Mouse (Mus musculus) liver, embryonic 12.5 days (tissue): ENCODE data around the gene Plekhg6. TPM values are rescaled to one million over a fixed set of nuclear protein-coding genes. Genes with fewer than 3 reads are reported as not detected.
A peak's percentile ranks its signal among the peaks of the same experiment; 100 is the strongest.

Experiments used
- ATAC-seq: fragments of 200-750 bp; cut with Nextera tagmentation; 2 replicates; pipeline ENCODE4 v1.8.0; 2017; ENCODE audit warnings: moderate number of reproducible peaks, mild to moderate bottlenecking, moderate library complexity
- H3K27ac ChIP-seq: fragments of 300-500 bp; sonication (generic); 2 replicates; pipeline ENCODE4 v1.5.1; 2016; ENCODE audit warnings: mild to moderate bottlenecking
- H3K27me3 ChIP-seq: fragments of 300-500 bp; sonication (generic); replicated peaks from 2 replicates; pipeline ENCODE4 v1.6.1; 2016; ENCODE audit warnings: mild to moderate bottlenecking, moderate library complexity
- H3K36me3 ChIP-seq: fragments of 300-500 bp; sonication (generic); 2 replicates; pipeline ENCODE4 v1.6.1; 2016; ENCODE audit warnings: mild to moderate bottlenecking, moderate library complexity
- H3K4me1 ChIP-seq: fragments of 300-500 bp; sonication (generic); 2 replicates; pipeline ENCODE4 v1.6.1; 2016
- H3K4me2 ChIP-seq: fragments of 300-500 bp; sonication (generic); 2 replicates; pipeline ENCODE4 v1.6.1; 2016; ENCODE audit warnings: mild to moderate bottlenecking, moderate library complexity
- H3K4me3 ChIP-seq: fragments of 300-500 bp; sonication (generic); 2 replicates; pipeline ENCODE4 v1.5.1; 2016; ENCODE audit warnings: mild to moderate bottlenecking, moderate library complexity
- H3K9ac ChIP-seq: fragments of 300-500 bp; sonication (generic); 2 replicates; pipeline ENCODE4 v1.6.1; 2016; ENCODE audit warnings: mild to moderate bottlenecking, moderate library complexity
- H3K9me3 ChIP-seq: fragments of 300-500 bp; sonication (generic); replicated peaks from 2 replicates; pipeline ENCODE4 v1.6.1; 2016; ENCODE audit warnings: mild to moderate bottlenecking, moderate library complexity
- WGBS: fragments of 180-500 bp; shearing (Covaris S2); methylation state at CpG from one replicate; pipeline ENCODE4 v1.1.7; 2016; ENCODE audit not compliant: insufficient replicate concordance; 5-methylcytosine and 5-hydroxymethylcytosine counted together
- polyA plus RNA-seq: library from polyadenylated mRNA; unstranded; fragments of >200 nt; fragmentation: Nextera tagmentation; extraction: Ambion mirVana; gene quantifications from 2 replicates; pipeline ENCODE4 v1.2.1, GENCODE M21; 2016

Gene Plekhg6
- polyA plus RNA-seq, 1 experiment from 2014 or later, result 0.39 TPM

DNA sequence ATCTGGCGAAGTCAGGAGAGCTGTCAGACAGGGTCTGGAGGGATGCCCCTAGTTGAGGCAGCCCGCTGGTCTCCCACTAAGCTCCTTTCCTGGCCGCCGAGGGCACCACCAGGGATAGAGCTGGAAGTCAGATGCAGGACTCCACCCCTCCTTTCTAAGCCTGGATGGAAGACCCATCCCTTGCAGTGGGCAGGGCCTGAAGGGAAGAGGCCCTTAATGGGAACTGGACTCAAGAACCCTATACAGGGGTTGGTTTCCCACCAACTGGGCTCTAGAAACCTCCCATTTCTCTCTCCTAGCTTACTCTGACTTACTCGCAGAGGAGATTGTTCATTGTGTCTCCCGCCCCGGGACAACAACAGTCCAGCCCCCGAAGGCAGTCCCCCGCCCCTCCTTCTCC is 812 bp downstream of the Plekhg6 start:
- H3K4me2 ChIP-seq, result peak overlapping the region; percentile 61
- no peaks in the 10 kb centered on the region for H3K9me3 ChIP-seq
- ATAC-seq, result no peak
- no peak overlapping the region for H3K9ac ChIP-seq
- H3K27ac ChIP-seq, result no peak overlapping the region
- peaks cover 84% of the 10 kb centered on the region for H3K27me3 ChIP-seq
- H3K4me3 ChIP-seq, result peak overlapping the region; percentile 38
- 6% methylated on average over 9 of the region's 9 CpGs for WGBS
- peaks cover 29% of the 10 kb centered on the region for H3K4me1 ChIP-seq
- no peaks in the 10 kb centered on the region for H3K36me3 ChIP-seq

DNA sequence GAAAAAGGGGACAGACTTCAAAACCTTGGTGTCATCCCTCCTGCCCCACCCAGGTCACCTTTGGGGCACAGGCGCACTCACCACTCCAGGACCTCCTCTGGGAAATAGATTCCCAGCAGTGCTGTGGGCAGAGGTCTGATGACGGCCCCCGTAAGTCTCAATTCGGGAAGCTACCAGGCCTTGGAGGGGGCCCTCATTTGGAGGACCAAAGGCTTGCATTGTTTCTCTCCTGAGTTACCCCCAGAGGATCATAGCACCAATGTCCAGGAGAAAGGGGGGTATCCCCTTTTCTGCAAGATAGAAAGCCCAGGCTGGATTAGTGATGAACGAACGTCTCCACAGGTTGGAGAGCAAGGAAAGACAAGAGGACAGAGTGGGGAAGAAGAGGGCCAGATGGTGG is 2.0 kb downstream of the Plekhg6 start:
- Histone ChIP-seq H3K4me3 (no peak overlapping the region), H3K27me3 (peaks cover 83% of the 10 kb centered on the region), H3K4me2 (peak overlapping the region; percentile 39), H3K9me3 (no peaks in the 10 kb centered on the region), H3K9ac (no peak overlapping the region), H3K27ac (no peak overlapping the region), H3K4me1 (peaks cover 29% of the 10 kb centered on the region), H3K36me3 (no peaks in the 10 kb centered on the region)
- 7% methylated on average over 6 of the region's 6 CpGs for WGBS
- no peak for ATAC-seq

DNA sequence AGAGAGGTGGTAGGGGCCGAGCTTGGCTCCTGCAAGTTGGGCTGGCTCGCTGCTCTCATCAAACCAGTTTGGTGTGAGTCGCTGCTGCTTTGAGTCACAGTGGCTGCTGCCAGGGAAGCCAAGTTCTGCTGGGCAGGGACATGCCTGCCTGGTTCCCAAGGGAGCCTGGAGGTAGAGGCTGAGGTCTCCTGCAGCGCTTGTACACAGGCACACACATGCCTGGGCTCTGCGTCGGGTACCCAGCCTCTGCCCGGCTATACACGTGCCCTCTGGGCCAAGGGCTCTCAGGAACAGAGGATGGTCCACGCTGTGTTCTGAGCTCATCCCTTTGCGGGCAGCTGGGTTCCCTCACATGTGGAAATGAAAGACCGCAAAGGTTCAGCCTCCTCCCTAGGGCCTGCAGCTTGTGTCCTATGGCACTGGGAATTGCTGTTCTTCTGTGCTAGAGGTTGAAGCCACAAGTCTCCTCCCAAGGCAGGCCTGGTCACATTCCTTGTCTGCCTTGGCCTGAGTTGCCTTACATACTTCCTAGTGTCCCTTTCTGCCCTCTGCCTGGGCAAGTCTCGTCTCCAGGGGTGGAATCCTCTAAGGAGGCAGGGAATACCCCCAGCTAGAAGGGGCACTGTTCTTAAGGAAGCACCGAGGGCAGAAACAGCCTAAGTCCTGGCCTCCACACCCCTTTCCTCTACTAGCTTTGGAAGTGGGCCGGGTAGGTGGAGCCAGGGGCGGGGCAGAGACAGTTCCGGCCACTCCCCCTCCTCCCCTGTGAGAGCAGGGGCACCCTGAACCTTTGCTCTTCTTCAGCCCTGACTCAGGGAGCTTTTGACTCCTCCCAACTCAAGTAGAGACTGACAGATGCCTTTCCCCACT is 2.8 kb downstream of the Plekhg6 start:
- H3K9me3 ChIP-seq, result no peaks in the 10 kb centered on the region
- H3K4me1 ChIP-seq, result peaks cover 29% of the 10 kb centered on the region
- H3K27ac ChIP-seq, result no peak overlapping the region
- H3K36me3 ChIP-seq, result no peaks in the 10 kb centered on the region
- H3K9ac ChIP-seq, result no peak overlapping the region
- H3K4me3 ChIP-seq, result no peak overlapping the region
- WGBS, result 39% methylated on average over 16 of the region's 16 CpGs
- H3K27me3 ChIP-seq, result peaks cover 85% of the 10 kb centered on the region
- peak overlapping the region; percentile 39 for H3K4me2 ChIP-seq
- ATAC-seq, result peak; percentile 48; the same call in 1 of the 2 replicates

DNA sequence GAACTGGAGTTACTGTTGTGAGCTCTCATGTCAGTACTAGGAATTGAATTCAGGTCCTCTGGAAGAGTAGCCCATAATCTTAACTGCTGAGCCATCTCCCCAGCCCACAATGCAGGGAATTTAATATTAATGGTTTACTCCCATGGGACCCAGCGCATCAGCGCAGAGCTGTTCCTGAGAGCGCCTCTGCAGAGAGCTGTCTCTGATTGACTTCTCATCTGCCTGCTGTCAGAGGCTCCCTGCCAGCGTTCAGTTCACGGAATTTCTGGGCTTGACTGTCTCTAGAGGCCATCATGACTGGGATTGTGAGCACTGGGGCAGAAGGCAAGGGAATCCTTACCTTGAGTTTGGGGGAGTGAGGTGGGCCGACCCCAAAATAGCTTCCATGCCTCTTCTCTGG is 3.6 kb downstream of the Plekhg6 start:
- Histone ChIP-seq H3K36me3 (no peaks in the 10 kb centered on the region), H3K9ac (no peak overlapping the region), H3K4me2 (no peak overlapping the region), H3K27ac (no peak overlapping the region), H3K9me3 (no peaks in the 10 kb centered on the region), H3K27me3 (peaks cover 84% of the 10 kb centered on the region), H3K4me1 (peaks cover 29% of the 10 kb centered on the region), H3K4me3 (no peak overlapping the region)
- ATAC-seq, result no peak
- 58% methylated on average over 6 of the region's 6 CpGs for WGBS

DNA sequence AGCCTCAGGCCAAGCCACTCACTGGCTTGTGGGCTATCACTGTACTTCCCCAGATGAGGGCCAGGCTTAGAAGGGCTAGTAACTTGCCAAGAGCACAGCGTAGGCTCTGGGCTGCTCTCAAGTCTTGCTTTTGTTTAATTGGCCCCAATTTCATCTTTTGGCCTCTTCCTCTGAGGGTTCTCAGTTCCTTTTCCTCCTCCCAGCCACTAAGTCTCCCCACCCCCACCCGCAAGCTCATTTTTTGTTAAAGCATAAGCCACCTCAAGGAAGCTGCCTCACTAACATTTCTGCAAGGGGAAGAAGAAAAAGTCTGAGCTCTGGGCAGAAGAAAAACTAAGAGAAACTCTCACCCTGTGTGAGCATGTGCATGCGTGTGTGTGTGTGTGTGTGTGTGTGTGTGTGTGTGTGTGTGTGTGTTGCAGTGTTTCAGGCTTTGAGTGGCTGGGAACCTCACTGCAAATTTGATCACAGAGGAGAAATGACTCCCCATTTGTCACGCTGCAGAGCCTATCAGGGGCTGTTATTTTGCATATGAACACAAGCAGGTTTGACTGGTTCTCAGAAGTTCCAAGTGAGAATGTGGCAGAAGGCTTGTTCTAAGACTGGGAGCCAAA is 12.7 kb downstream of the Plekhg6 start:
- Histone ChIP-seq H3K36me3 (no peaks in the 10 kb centered on the region), H3K4me2 (no peak overlapping the region), H3K9me3 (no peaks in the 10 kb centered on the region), H3K4me3 (no peak overlapping the region), H3K9ac (no peak overlapping the region), H3K4me1 (peaks cover 24% of the 10 kb centered on the region), H3K27me3 (peaks cover 24% of the 10 kb centered on the region), H3K27ac (no peak overlapping the region)
- ATAC-seq, result no peak
- WGBS, result 30% methylated on average over 4 of the region's 4 CpGs

DNA sequence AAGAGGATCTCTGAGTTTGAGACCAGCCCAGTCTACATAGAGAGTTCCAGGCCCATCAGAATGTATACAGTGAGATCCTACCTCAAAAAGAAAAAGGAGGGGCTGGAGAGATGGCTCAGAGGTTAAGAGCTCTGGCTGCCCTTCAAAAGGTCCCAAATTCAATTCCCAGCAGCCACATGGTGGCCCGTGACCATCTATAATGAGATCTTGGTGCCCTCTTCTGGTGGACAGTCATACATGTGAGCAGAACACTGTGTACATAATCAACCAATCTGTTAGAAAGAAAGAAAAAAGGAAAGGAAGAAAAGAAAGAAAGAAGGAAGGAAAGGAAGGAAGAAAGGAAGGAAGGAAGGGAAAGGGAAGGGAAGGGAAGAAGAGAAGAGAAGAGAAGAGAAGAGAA is 14.5 kb downstream of the Plekhg6 start:
- no peak for ATAC-seq
- no peaks in the 10 kb centered on the region for H3K9me3 ChIP-seq
- peaks cover 10% of the 10 kb centered on the region for H3K36me3 ChIP-seq
- no peak overlapping the region for H3K9ac ChIP-seq
- H3K4me1 ChIP-seq, result peaks cover 26% of the 10 kb centered on the region
- H3K27ac ChIP-seq, result no peak overlapping the region
- H3K27me3 ChIP-seq, result peaks cover 13% of the 10 kb centered on the region; the same call in 1 of the 2 replicates
- 58% methylated on average over 1 of the region's 1 CpGs for WGBS
- no peak overlapping the region for H3K4me3 ChIP-seq
- H3K4me2 ChIP-seq, result no peak overlapping the region

DNA sequence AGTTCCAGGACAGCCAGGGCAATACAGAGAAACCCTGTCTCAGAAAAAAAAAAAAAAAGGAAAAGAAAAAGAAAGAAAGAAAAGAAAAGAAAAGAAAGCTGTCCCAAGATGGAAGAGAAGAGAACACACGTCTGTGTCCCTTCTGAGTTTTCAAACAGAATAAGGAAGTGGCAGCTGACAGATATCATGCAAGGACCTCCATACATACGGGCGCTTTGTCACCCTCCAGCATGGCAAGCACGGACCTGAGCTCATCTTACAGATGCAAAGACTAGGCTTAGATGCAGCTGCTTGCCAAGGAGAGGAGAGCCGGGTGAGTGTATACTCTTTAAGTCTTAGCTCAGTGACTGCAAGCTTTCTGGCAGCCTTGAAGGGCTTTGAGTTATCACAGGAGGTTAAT is 15.1 kb downstream of the Plekhg6 start:
- H3K27ac ChIP-seq, result no peak overlapping the region
- peaks cover 13% of the 10 kb centered on the region; the same call in 1 of the 2 replicates for H3K27me3 ChIP-seq
- H3K9me3 ChIP-seq, result no peaks in the 10 kb centered on the region
- H3K9ac ChIP-seq, result no peak overlapping the region
- ATAC-seq, result no peak
- 65% methylated on average over 5 of the region's 5 CpGs for WGBS
- no peak overlapping the region for H3K4me2 ChIP-seq
- H3K4me1 ChIP-seq, result peaks cover 26% of the 10 kb centered on the region
- H3K36me3 ChIP-seq, result peaks cover 15% of the 10 kb centered on the region
- H3K4me3 ChIP-seq, result no peak overlapping the region

DNA sequence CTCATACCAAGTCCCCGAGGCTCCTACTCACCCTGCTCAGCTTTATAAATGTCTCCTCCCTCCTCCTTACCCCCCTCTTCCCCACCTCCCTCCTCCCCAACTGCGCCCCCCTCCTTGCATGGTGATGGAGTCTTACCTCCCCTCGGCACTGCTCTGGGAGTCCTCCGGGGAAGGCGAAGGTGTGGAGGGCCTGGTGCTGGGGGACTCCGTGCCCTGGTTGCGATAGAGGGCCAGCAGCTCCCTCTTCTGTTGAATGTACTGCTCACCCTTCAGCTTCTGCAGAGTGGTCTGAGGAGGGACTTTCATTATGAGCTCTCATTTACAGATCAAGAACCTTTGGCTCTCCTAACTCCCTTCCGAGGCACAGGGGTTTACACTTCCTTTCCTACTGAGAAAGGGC is 16.1 kb downstream of the Plekhg6 start:
- no peaks in the 10 kb centered on the region for H3K9me3 ChIP-seq
- peaks cover 25% of the 10 kb centered on the region for H3K36me3 ChIP-seq
- ATAC-seq, result no peak
- H3K27ac ChIP-seq, result no peak overlapping the region
- peaks cover 13% of the 10 kb centered on the region; the same call in 1 of the 2 replicates for H3K27me3 ChIP-seq
- no peak overlapping the region for H3K4me3 ChIP-seq
- H3K4me2 ChIP-seq, result no peak overlapping the region
- peaks cover 22% of the 10 kb centered on the region for H3K4me1 ChIP-seq
- 14% methylated on average over 8 of the region's 8 CpGs for WGBS
- H3K9ac ChIP-seq, result no peak overlapping the region

DNA sequence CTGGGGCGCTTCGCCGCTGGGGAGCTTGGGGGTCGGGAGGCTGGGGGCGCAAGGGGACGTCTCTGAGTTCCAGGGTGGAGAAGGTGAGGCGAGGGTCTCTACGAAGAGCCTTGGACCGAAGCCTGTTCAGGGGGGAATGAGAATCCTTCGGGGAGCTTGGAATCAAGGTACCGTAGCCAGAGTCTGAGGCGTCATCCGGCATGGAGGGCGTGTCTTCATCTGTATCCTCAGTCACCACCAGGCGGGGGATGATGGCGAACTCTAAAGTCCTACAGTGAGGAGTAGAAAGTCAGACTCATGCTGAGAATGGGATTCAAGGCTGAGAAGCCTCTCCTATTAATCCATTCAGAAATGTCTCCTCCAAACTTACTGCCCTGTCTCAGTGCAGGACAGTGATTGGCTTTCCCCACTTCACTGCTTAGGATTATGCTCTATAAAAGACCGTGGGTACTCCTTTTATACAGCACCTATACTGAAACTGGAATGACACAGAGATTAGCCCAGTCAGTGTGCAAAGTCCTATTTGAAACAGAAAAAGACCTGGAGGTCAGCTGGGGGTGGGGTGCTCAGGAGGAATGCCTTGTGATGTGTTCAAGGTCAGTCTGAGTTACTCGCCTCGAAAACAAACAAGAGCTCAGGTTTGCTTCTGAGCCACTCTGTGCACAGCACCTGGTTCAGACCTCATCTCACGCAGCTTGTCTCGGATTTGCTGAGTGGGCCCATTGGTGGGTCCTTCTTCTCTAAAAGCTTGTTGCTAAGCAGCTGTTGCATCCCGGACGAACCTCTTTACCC is 16.9 kb downstream of the Plekhg6 start:
- Histone ChIP-seq H3K4me2 (peak overlapping the region; percentile 40), H3K27ac (no peak overlapping the region), H3K4me3 (no peak overlapping the region), H3K9ac (no peak overlapping the region; the same call in 1 of the 2 replicates), H3K36me3 (peaks cover 33% of the 10 kb centered on the region), H3K4me1 (peaks cover 22% of the 10 kb centered on the region), H3K9me3 (no peaks in the 10 kb centered on the region), H3K27me3 (peaks cover 13% of the 10 kb centered on the region; the same call in 1 of the 2 replicates)
- ATAC-seq, result peak; percentile 12; the same call in 1 of the 2 replicates
- WGBS, result 33% methylated on average over 23 of the region's 23 CpGs

DNA sequence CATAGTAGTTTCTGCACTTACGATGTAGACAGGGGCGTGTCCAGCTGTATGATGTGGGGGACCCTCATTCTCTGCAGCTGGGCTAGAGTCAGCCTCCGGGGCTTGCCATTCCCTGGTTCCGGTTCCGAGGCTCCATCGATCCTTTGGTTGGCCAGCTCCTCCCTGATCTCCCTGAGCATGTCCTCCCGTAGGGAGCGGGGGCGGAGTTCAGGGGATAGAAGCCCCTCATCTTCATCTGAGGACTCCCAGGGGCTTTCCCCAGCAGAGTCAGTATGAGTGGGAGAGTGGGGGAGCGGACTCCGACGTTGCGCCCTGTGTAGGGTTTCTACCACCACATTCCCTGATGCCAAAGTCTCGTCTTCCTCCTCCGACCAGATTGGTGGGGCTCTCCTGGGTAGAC is 17.6 kb downstream of the Plekhg6 start:
- no peak overlapping the region; the same call in 1 of the 2 replicates for H3K9ac ChIP-seq
- peaks cover 13% of the 10 kb centered on the region; the same call in 1 of the 2 replicates for H3K27me3 ChIP-seq
- peaks cover 21% of the 10 kb centered on the region for H3K4me1 ChIP-seq
- no peaks in the 10 kb centered on the region for H3K9me3 ChIP-seq
- H3K4me2 ChIP-seq, result peak overlapping the region; percentile 40
- peaks cover 39% of the 10 kb centered on the region for H3K36me3 ChIP-seq
- no peak overlapping the region for H3K4me3 ChIP-seq
- WGBS, result 43% methylated on average over 15 of the region's 15 CpGs
- no peak for ATAC-seq
- no peak overlapping the region for H3K27ac ChIP-seq

DNA sequence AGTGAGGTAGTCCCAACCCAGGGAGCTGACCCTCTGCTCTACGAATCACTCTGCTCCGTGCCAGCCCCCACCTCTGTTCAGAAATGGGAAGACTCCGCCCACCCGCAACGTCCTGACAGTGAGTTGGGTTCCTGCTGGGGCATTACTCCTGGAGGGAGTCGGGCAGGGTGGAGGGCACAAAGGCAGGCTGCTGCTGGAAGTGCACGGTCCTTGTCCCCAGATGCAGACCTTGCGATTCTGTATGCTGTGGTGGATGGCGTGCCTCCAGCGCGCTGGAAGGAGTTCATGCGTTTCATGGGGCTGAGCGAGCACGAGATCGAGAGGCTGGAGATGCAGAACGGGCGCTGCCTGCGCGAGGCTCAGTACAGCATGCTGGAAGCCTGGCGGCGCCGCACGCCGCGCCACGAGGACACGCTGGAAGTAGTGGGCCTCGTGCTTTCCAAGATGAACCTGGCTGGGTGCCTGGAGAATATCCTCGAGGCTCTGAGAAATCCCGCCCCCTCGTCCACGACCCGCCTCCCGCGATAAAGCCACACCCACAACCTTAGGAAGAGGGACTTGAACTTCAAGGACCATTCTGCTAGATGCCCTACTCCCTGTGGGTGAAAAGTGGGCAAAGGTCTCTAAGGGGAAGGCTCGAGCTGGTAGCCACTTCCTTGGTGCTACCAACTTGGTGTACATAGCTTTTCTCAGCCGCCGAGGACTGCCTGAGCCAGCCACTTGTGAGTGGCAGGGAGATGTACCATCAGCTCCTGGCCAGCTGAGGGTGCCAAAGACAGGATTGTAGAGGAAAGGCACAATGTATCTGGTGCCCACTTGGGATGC is 18.9 kb downstream of the Plekhg6 start:
- no peak for ATAC-seq
- Histone ChIP-seq H3K36me3 (peaks cover 50% of the 10 kb centered on the region), H3K4me3 (no peak overlapping the region), H3K9me3 (no peaks in the 10 kb centered on the region), H3K27ac (no peak overlapping the region), H3K27me3 (peaks cover 13% of the 10 kb centered on the region; the same call in 1 of the 2 replicates), H3K4me1 (peaks cover 15% of the 10 kb centered on the region), H3K4me2 (no peak overlapping the region), H3K9ac (no peak overlapping the region)
- 67% methylated on average over 38 of the region's 38 CpGs for WGBS
